Comparison of ENCODE assay signal across 8 mouse cellular contexts in the genomic region with DNA sequence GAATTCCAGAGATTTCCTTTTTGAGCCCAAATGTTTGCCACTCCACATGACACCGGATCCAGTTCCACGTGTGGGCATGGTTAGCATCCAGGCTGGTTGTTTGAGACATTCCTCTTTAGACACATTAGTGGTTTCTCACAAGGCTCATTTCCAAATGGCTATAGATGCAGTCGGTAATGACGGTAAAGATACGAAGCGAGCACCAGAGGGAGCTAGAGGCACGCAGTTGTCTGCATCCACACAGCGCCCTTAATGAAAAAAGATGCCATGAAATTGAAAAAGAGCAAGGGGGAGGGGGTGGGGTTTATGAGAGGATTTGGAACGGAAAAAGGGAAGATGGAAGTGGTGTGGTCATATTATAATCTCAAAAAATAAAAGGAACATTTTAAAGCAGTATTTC. TPM values are rescaled to one million over a fixed set of nuclear protein-coding genes. Genes with fewer than 3 reads are reported as not detected.
DNase-seq lines count a peak whose midpoint lies in the region; ATAC-seq and TF ChIP-seq lines count a peak whose summit lies in the region.

No protein-coding gene starts in this region.

- H3K4me1 ChIP-seq in kidney, adult 2 months (ENCODE audit: control insufficient read depth, insufficient read depth, low read length) = peaks cover 3% of the 10 kb centered on the region; the same call in 1 of the 2 replicates
- no peaks in the 10 kb centered on the region for H3K4me1 ChIP-seq in liver, adult 2 months (ENCODE audit: control insufficient read depth, insufficient read depth, low read length)
- H3K4me1 ChIP-seq in stomach, postnatal 0 days (replicated peaks; ENCODE audit: control insufficient read depth, insufficient read depth) = no peaks in the 10 kb centered on the region

- no peak overlapping the region for H3K9ac ChIP-seq in liver, adult 2 months (ENCODE audit: low read depth, low read length)
- H3K9ac ChIP-seq in stomach, postnatal 0 days (ENCODE audit: low read length) = no peak overlapping the region

- DNase-seq in 416B (ENCODE audit: low read depth) (peak; percentile 84), R1 (ENCODE audit: low read depth, low spot score) (peak; percentile 73)
- DNase-seq in cerebellum, postnatal 36 days = peak; percentile 76 to 79
- DNase-seq in gastrocnemius, postnatal 14 days = peak; percentile 46
- DNase-seq in kidney, adult 2 months = peak; percentile 69
- DNase-seq in liver, adult 2 months (ENCODE audit: extremely low read depth, low read depth, low spot score) = peak; percentile 50
- DNase-seq in natural killer cell, adult 2 months (ENCODE audit: low spot score in 2 of 2) = peak; percentile 21 to 58
- peak; percentile 74 for DNase-seq in stomach, postnatal 0 days (ENCODE audit: low spot score)

- no peak overlapping the region for H3K4me3 ChIP-seq in kidney, adult 2 months (ENCODE audit: insufficient read depth, low read depth, low read length)
- H3K4me3 ChIP-seq in liver, adult 2 months (ENCODE audit: insufficient read depth, low read depth, low read length) = no peak overlapping the region
- H3K4me3 ChIP-seq in stomach, postnatal 0 days (ENCODE audit: low read depth, low read length) = no peak overlapping the region

- TF ChIP-seq POLR2A in kidney, adult 2 months (IDR thresholded peaks at IDR 0.05; ENCODE audit: low read depth, low read length) = no peak
- no peak for TF ChIP-seq POLR2A in liver, adult 2 months (IDR thresholded peaks at IDR 0.05; ENCODE audit: extremely low read depth, insufficient read depth, low read length)

- ATAC-seq in stomach, postnatal 0 days (ENCODE audit: low FRiP score, low TSS enrichment) = peak; percentile 72

- H3K27me3 ChIP-seq in kidney, adult 2 months (replicated peaks; ENCODE audit: control insufficient read depth, insufficient read depth, low read length) = no peaks in the 10 kb centered on the region
- no peaks in the 10 kb centered on the region for H3K27me3 ChIP-seq in liver, adult 2 months (ENCODE audit: control insufficient read depth, insufficient read depth, low read length)
- no peaks in the 10 kb centered on the region for H3K27me3 ChIP-seq in stomach, postnatal 0 days (ENCODE audit: control insufficient read depth, insufficient read depth, low read length)

- WGBS in kidney, adult 2 months = 1% methylated on average over 9 of the region's 9 CpGs
- WGBS in liver, adult 2 months = 6% methylated on average over 9 of the region's 9 CpGs
- 2% methylated on average over 9 of the region's 9 CpGs for WGBS in stomach, postnatal 0 days

- TF ChIP-seq EP300 in stomach, postnatal 0 days (optimal IDR thresholded peaks at IDR 0.05) = no peak

- H3K79me2 ChIP-seq in liver, adult 2 months (ENCODE audit: control insufficient read depth, insufficient read depth, low read length) = no peaks in the 10 kb centered on the region

- no peak overlapping the region for H3K4me2 ChIP-seq in stomach, postnatal 0 days (replicated peaks; ENCODE audit: low read depth)

- H3K9me3 ChIP-seq in stomach, postnatal 0 days (ENCODE audit: control insufficient read depth, low read length) = no peaks in the 10 kb centered on the region

- intact Hi-C loops in gastrocnemius, postnatal 14 days (cut with DNase I; ENCODE audit: low total_unique reads) = no loop called here

- no peaks in the 10 kb centered on the region for H3K36me3 ChIP-seq in kidney, adult 2 months (ENCODE audit: control insufficient read depth, insufficient read depth, low read length)
- H3K36me3 ChIP-seq in liver, adult 2 months (ENCODE audit: control insufficient read depth, insufficient read depth, low read length) = no peaks in the 10 kb centered on the region
- H3K36me3 ChIP-seq in stomach, postnatal 0 days (ENCODE audit: control insufficient read depth, insufficient read depth, low read length) = no peaks in the 10 kb centered on the region

- no peak overlapping the region for H3K27ac ChIP-seq in kidney, adult 2 months (ENCODE audit: insufficient read depth, low read depth, low read length)
- no peak overlapping the region for H3K27ac ChIP-seq in liver, adult 2 months (replicated peaks; ENCODE audit: insufficient read depth, low read depth, low read length)
- no peak overlapping the region for H3K27ac ChIP-seq in stomach, postnatal 0 days (replicated peaks)

- TF ChIP-seq CTCF in kidney, adult 2 months (conservative IDR thresholded peaks at IDR 0.05; ENCODE audit: insufficient read depth, insufficient read length, low read depth, low read length) = peak; percentile 90
- peak; percentile 83 for TF ChIP-seq CTCF in liver, adult 2 months (IDR thresholded peaks at IDR 0.05; ENCODE audit: low read depth, low read length)
- peak; percentile 85 for TF ChIP-seq CTCF in stomach, postnatal 0 days (IDR thresholded peaks at IDR 0.05; ENCODE audit: low read depth)

RNA-seq across cellular contexts. Expression of a gene that starts 50.3 kb away (rescaled TPM):
- 10 to 100 TPM; 74.1 to 86.7 TPM for total RNA-seq in gastrocnemius, postnatal 14 days (2021)
- 12.6 and 12.9 TPM in 2 replicates for polyA plus RNA-seq in kidney, adult 2 months (2012; rRNA removed)
- 1.8 and 2.2 TPM in 2 replicates for total RNA-seq in liver, adult 2 months (2014; rRNA removed)
- 0.62 and 0.77 TPM in 2 replicates for polyA plus RNA-seq in liver, adult 2 months (2012; rRNA removed)
- 6.4 and 6.5 TPM in 2 replicates for polyA plus RNA-seq in stomach, postnatal 0 days (2015; fragmentation: Nextera tagmentation; extraction: Ambion mirVana)
